In the genomic region with DNA sequence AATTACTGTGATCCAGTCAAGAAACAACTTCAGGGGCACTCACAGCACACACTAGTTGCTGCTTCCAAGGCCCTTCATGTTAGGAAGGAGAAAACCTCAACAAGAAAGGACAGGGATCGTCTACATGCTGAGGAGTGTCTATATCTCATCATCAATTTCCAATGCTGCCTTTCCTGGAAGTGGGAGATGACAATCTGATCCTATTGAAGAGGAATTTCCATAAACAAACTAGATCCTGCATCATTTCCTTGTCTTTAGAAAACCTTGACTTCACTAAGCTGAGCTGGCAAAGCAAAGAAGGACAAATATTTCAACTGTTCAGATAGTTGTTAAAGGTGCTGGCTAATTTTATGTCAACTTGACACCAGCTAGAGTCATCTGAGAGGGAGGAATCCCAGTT, we compare ENCODE assay signal across 35 mouse cellular contexts.
"Had no signal": no experiment of that assay in that cellular context is flagged by ENCODE, and none has a peak within 500 bp of the region (broad histone marks: within the 10 kb centered on the region; RNA-seq: fewer than 3 reads in every experiment).

No protein-coding gene starts in this region.

- H3K27ac ChIP-seq: heart, adult 2 months; heart, embryonic 10.5 days; heart, embryonic 13.5 days; heart, embryonic 15.5 days; hindbrain, embryonic 10.5 days; hindbrain, embryonic 12.5 days; hindbrain, embryonic 13.5 days; hindbrain, embryonic 14.5 days; hindbrain, embryonic 15.5 days; hindbrain, postnatal 0 days; intestine, embryonic 15.5 days; kidney, embryonic 15.5 days; kidney, postnatal 0 days; layer of hippocampus, adult 2 months had no signal

- ATAC-seq: hindbrain, embryonic 16.5 days; hindbrain, postnatal 0 days; inflammation-experienced regulatory T-cells, adult 6 months; intestine, embryonic 15.5 days; intestine, embryonic 16.5 days; intestine, postnatal 0 days had no signal

- DNase-seq: heart, adult 2 months; heart, postnatal 10 days; heart, postnatal 14 days; heart, postnatal 36 days; heart, postnatal 4 days; kidney, adult 11 months; kidney, adult 18-20 months; kidney, adult 2 months; kidney, adult 8-10 months; kidney, adult 9 months; kidney, postnatal 10 days; kidney, postnatal 14 days; kidney, postnatal 25 days; kidney, postnatal 36 days; kidney, postnatal 4 days; layer of hippocampus, adult 9-11 months had no signal

- H3K4me3 ChIP-seq: heart, adult 2 months; heart, embryonic 10.5 days; heart, embryonic 12.5 days; heart, embryonic 13.5 days; heart, embryonic 15.5 days; hindbrain, embryonic 10.5 days; hindbrain, embryonic 12.5 days; hindbrain, embryonic 13.5 days; hindbrain, embryonic 15.5 days; intestine, embryonic 15.5 days; kidney, embryonic 15.5 days; layer of hippocampus, adult 2 months had no signal

- H3K4me2 ChIP-seq: heart, embryonic 11.5 days; heart, embryonic 12.5 days; heart, embryonic 13.5 days; heart, embryonic 15.5 days; hindbrain, embryonic 12.5 days; hindbrain, embryonic 13.5 days; hindbrain, embryonic 14.5 days; hindbrain, embryonic 15.5 days; intestine, embryonic 15.5 days; kidney, embryonic 15.5 days had no signal

- H3K9me3 ChIP-seq: heart, embryonic 10.5 days; heart, embryonic 12.5 days; heart, embryonic 13.5 days; heart, embryonic 15.5 days; hindbrain, embryonic 10.5 days; hindbrain, embryonic 12.5 days; hindbrain, embryonic 13.5 days; hindbrain, embryonic 15.5 days; intestine, embryonic 15.5 days; kidney, embryonic 15.5 days had no signal

- H3K9ac ChIP-seq: heart, embryonic 12.5 days; heart, embryonic 13.5 days; heart, embryonic 15.5 days; hindbrain, embryonic 12.5 days; hindbrain, embryonic 13.5 days; hindbrain, embryonic 14.5 days; hindbrain, embryonic 15.5 days; intestine, embryonic 15.5 days; kidney, embryonic 15.5 days had no signal

- H3K27me3 ChIP-seq: heart, embryonic 12.5 days; heart, embryonic 13.5 days; heart, embryonic 15.5 days; hindbrain, embryonic 12.5 days; hindbrain, embryonic 13.5 days; hindbrain, embryonic 15.5 days; intestine, embryonic 15.5 days; kidney, embryonic 15.5 days had no signal

- H3K4me1 ChIP-seq: heart, embryonic 15.5 days; hindbrain, embryonic 10.5 days; hindbrain, embryonic 12.5 days; hindbrain, embryonic 13.5 days; hindbrain, embryonic 15.5 days; intestine, embryonic 15.5 days; kidney, embryonic 15.5 days had no signal

- H3K36me3 ChIP-seq: heart, embryonic 10.5 days; heart, embryonic 12.5 days; heart, embryonic 13.5 days; heart, embryonic 15.5 days; hindbrain, embryonic 10.5 days; hindbrain, embryonic 12.5 days; hindbrain, embryonic 13.5 days; hindbrain, embryonic 15.5 days; intestine, embryonic 15.5 days; kidney, embryonic 15.5 days had no signal
